20 mouse cellular contexts compared by ENCODE assay signal in the genomic region with DNA sequence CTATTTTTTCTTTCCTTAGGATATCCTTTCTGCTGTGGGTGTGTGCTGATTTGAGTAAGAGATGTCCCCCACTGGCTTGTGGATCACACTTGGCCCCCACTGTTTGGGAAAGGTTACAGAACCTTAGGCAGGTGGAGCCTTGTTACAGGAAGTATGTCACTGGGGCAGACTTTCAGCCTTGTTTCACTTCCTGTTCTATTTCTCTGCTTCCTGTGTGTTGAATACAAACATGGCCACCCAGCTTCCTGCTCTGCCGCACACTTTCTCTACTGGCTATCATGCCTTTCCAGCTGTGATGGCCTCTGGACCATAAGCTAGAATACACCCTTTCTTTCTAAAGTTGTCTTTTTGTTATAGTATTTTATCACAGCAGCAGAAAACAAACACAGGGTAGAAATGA.
DNase-seq lines count a peak whose midpoint lies in the region; ATAC-seq lines count a peak whose summit lies in the region.
"Had no signal": no experiment of that assay in that cellular context is flagged by ENCODE, and none has a peak within 500 bp of the region (broad histone marks: within the 10 kb centered on the region; RNA-seq: fewer than 3 reads in every experiment).

No protein-coding gene starts in this region.

- peak; percentile 57 for ATAC-seq in megakaryocyte progenitor cell, adult 5-6 weeks (replicated peaks; ENCODE audit: poor library complexity)
- ATAC-seq in megakaryocyte-erythroid progenitor cell, adult 5-6 weeks (replicated peaks; ENCODE audit: low FRiP score, low TSS enrichment, poor library complexity, severe bottlenecking): no peak
- ATAC-seq: hindbrain, postnatal 0 days; liver, postnatal 0 days; Patski had no signal

- DNase-seq in A20 (ENCODE audit: low read depth, low spot score): peak; percentile 70
- DNase-seq in CD4-positive, CD25-positive, alpha-beta regulatory T cell, adult 2 months (ENCODE audit: low read depth, low spot score): peak; percentile 3
- DNase-seq in T-cell, adult 2 months (ENCODE audit: low spot score): peak; percentile 6
- DNase-seq in urinary bladder, postnatal 10 days (ENCODE audit: low spot score): no peak
- no peak for DNase-seq in right cerebral cortex, postnatal 4 days
- DNase-seq: adrenal gland, postnatal 36 days; cerebellum, adult 11-12 months; cerebellum, postnatal 25 days; gastrocnemius, postnatal 10 days; heart, adult 2 months; heart, postnatal 4 days; kidney, adult 18-20 months; kidney, postnatal 25 days; liver, postnatal 0 days; lung, postnatal 14 days; right cerebral cortex, postnatal 14 days had no signal

Comparison
In these comparisons a context has a peak if more than half of its experiments do, and no peak if none do; other contexts are left out.
1. DNase-seq: peak in A20 (single experiment), CD4-positive, CD25-positive, alpha-beta regulatory T cell, adult 2 months (single experiment) and T-cell, adult 2 months (single experiment); none in urinary bladder, postnatal 10 days (single experiment) and right cerebral cortex, postnatal 4 days (single experiment).